Mouse (Mus musculus) forebrain, postnatal 0 days (tissue): ENCODE measurements around the gene Nnat. TPM values are rescaled to one million over a fixed set of nuclear protein-coding genes. Genes with fewer than 3 reads are reported as not detected.

Source experiments
- ATAC-seq: fragments of 200-750 bp; cut with Nextera tagmentation; 2 replicates; pipeline ENCODE4 v1.8.0; 2017; ENCODE audit warnings: mild to moderate bottlenecking, moderate library complexity
- DNase-seq: peaks from one replicate; pipeline ENCODE4 v3.0.0-alpha.2; 2015
- H3K27ac ChIP-seq: fragments of 300-500 bp; sonication (generic); 2 replicates; pipeline ENCODE4 v1.5.1; 2014; ENCODE audit warnings: low read depth, mild to moderate bottlenecking, antibody characterized with exemption, low read length, moderate library complexity, mixed read lengths
- H3K27me3 ChIP-seq: fragments of 300-500 bp; sonication (generic); 2 replicates; pipeline ENCODE4 v1.6.1; 2014; ENCODE audit warnings: mild to moderate bottlenecking, low read length, mixed read lengths; ENCODE audit not compliant: insufficient read depth
- H3K36me3 ChIP-seq: fragments of 300-500 bp; sonication (generic); 2 replicates; pipeline ENCODE4 v1.6.1; 2014; ENCODE audit warnings: mild to moderate bottlenecking, moderate library complexity; ENCODE audit not compliant: insufficient read depth
- H3K4me1 ChIP-seq: fragments of 300-500 bp; sonication (generic); 2 replicates; pipeline ENCODE4 v1.6.1; 2014; ENCODE audit warnings: antibody characterized with exemption; ENCODE audit not compliant: insufficient read depth
- H3K4me2 ChIP-seq: fragments of 300-500 bp; sonication (generic); 2 replicates; pipeline ENCODE4 v1.6.1; 2014; ENCODE audit warnings: low read depth, mild to moderate bottlenecking, moderate library complexity
- H3K4me3 ChIP-seq: fragments of 300-500 bp; sonication (generic); 2 replicates; pipeline ENCODE4 v1.5.1; 2014; ENCODE audit warnings: low read depth, low read length, mixed read lengths
- H3K9ac ChIP-seq: fragments of 300-500 bp; sonication (generic); 2 replicates; pipeline ENCODE4 v1.6.1; 2014; ENCODE audit warnings: mild to moderate bottlenecking
- H3K9me3 ChIP-seq: fragments of 300-500 bp; sonication (generic); 2 replicates; pipeline ENCODE4 v1.6.1; 2016; ENCODE audit warnings: low read length
- CTCF ChIP-seq: sonication (generic); IDR thresholded peaks from 2 replicates; pipeline ENCODE4 v1.5.1; 2016; ENCODE audit warnings: antibody characterized with exemption, control low read depth, low read depth
- WGBS: fragments of 180-500 bp; shearing (Covaris S2); extraction: QIAGEN DNeasy Blood & Tissue Kit; methylation state at CpG from one replicate; pipeline ENCODE4 v1.1.7; 2014; 5-methylcytosine and 5-hydroxymethylcytosine counted together
- polyA plus RNA-seq: library from polyadenylated mRNA; unstranded; fragments of >200 nt; fragmentation: Nextera tagmentation; extraction: Ambion mirVana; gene quantifications from 2 replicates; pipeline ENCODE4 v1.2.1, GENCODE M21; 2015
- total RNA-seq: library from RNA; depleted of rRNA; stranded (reverse); fragments of >200 nt; gene quantifications from 2 replicates; pipeline ENCODE4 v1.2.3, GENCODE M21; 2014

The Nnat gene
- total and polyA plus RNA-seq, 2 experiments from 2014 or later: 7,049 to 7,303 TPM

DNA sequence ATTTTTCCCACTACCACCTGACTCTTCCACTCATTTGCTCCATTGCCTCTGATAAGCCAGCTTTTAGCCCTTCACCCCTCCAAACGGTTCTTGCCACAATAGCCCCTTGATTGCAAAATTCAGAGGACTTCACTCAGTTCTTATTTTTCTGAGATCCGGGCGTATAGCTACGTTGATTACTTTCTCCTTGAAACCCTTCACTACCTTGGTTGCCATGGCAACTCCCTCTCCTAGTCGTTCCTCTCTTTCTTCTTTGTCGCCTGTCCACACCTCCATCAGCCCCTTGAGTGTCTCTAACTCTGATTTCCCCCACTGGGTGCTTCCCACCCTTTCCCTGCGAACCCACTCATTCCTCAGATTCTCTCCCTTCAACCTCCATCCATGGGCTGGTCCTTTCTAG lies 22.8 kb upstream of the Nnat start:
- peaks cover 34% of the 10 kb centered on the region for H3K4me1 ChIP-seq
- TF ChIP-seq CTCF: no peak
- no peak overlapping the region for H3K4me3 ChIP-seq
- H3K9me3 ChIP-seq: no peaks in the 10 kb centered on the region
- peak overlapping the region; percentile 81 for H3K27ac ChIP-seq
- H3K4me2 ChIP-seq: no peak overlapping the region
- H3K27me3 ChIP-seq: no peaks in the 10 kb centered on the region
- no peaks in the 10 kb centered on the region for H3K36me3 ChIP-seq
- H3K9ac ChIP-seq: peak overlapping the region; percentile 25; the same call in 1 of the 2 replicates
- DNase-seq (peak; percentile 84), ATAC-seq (peak; percentile 64)
- WGBS: 19% methylated on average over 7 of the region's 7 CpGs

DNA sequence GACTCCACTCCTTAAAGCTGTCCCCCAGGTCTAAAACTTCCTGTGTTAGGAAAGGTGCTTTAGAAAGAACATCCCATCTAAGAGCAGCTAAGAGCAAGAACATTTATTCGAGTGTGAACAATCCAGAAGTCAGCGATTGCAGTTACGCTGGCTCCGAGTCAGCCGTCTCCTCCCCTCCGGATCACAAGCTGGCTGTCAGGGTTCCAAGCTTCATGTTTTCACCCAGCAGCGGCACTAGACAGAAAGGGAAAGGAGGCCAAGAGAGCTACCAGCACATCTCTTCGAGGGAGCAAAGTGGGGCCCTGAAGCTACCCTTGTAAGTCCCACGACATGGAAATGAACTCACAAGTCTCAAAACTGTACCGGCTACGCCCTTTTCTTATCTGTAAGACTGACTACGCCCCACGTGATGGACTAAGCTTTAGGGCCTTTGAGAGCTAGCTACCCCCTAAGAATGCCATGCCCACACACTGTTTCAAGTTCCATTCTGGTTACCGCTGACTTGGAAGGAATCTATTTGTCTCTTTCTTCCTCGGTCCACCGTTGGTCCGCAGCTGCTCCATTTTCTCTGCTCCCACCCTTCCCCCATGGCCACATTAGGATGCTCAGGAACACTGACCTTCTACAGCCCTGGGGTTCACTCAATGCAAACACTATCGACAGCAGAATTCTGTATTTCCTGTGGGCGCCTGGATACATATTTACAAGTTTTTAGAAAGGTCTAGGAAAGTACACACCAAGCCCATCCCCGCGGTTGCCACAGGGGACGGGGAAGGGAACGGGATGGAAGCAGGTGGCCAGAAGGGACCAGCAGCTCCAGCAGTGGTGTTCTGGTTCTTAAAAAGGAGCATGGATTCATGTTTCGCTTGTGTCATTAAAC lies 19.6 kb upstream of the Nnat start:
- 0 out of 2 replicates have a peak overlapping the region, but pooled peaks have one; percentile 0 for H3K4me2 ChIP-seq
- H3K27me3 ChIP-seq: no peaks in the 10 kb centered on the region
- H3K9me3 ChIP-seq: no peaks in the 10 kb centered on the region
- H3K27ac ChIP-seq: peak overlapping the region; percentile 60
- no peak overlapping the region for H3K4me3 ChIP-seq
- H3K9ac ChIP-seq: 0 out of 2 replicates have a peak overlapping the region, but pooled peaks have one; percentile 18
- DNase-seq (peak; percentile 81), ATAC-seq (peak; percentile 40)
- H3K4me1 ChIP-seq: peaks cover 43% of the 10 kb centered on the region
- WGBS: 13% methylated on average over 24 of the region's 24 CpGs
- H3K36me3 ChIP-seq: peaks cover 5% of the 10 kb centered on the region; the same call in 1 of the 2 replicates
- TF ChIP-seq CTCF: no peak

DNA sequence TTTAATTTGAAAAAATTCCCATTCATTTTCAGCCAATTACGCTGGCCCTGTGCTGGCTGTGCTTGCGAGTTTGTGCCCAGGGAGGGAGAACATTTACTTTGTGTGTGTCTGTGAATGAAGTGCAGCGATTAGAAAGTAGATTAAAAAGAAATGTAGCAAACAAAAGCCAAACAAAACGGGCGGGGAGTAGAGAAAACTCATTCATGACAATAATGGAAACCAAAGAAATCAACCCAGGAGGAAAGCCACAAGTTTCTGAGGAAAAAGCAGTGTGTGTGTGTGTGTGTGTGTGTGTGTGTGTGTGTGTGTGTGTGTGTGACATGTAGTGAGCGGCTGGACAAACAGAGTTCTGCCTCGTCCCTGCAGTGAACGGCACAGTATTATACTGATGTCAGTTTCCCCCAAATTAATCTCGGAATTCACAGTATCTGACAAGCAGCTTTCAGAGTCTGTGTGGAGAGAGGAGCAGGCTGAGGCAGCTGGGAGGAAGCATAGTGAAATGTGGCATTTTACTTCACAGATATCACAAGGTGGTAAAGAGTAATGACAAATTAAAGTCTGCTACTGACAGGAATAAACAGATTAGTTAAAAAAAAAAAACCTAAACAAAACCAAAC lies 18.8 kb upstream of the Nnat start:
- 12% methylated on average over 9 of the region's 9 CpGs for WGBS

DNA sequence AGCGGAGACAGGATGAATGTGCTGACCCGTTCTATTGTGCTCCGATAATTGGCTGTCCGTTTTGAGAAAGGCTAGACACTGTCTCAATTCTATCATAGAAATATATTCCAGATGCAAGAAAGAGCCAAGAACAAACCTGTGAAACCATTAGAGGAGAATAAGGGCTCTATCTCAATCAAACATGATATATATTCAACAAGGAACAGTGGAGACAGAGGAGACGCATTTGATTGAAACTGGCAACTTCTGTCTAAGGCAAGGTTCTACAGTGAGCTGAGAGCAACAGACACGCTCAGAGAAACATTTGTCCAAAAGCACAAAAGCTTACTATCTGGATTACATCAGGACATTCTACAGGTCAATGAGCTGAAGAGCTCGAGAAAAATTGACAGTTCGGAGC lies 18.2 kb upstream of the Nnat start:
- DNase-seq (no peak), ATAC-seq (no peak)
- H3K27ac ChIP-seq: 0 out of 2 replicates have a peak overlapping the region, but pooled peaks have one; percentile 45
- H3K4me1 ChIP-seq: peaks cover 42% of the 10 kb centered on the region
- no peaks in the 10 kb centered on the region for H3K9me3 ChIP-seq
- H3K4me3 ChIP-seq: no peak overlapping the region
- H3K4me2 ChIP-seq: no peak overlapping the region
- no peaks in the 10 kb centered on the region for H3K27me3 ChIP-seq
- peaks cover 5% of the 10 kb centered on the region; the same call in 1 of the 2 replicates for H3K36me3 ChIP-seq
- 22% methylated on average over 8 of the region's 8 CpGs for WGBS
- TF ChIP-seq CTCF: no peak
- H3K9ac ChIP-seq: no peak overlapping the region

More for the DNA sequence above, 18.8 kb upstream of the Nnat start:
- Histone ChIP-seq H3K27me3 (no peaks in the 10 kb centered on the region), H3K4me1 (peaks cover 44% of the 10 kb centered on the region), H3K27ac (peak overlapping the region; percentile 60), H3K4me2 (0 out of 2 replicates have a peak overlapping the region, but pooled peaks have one; percentile 0), H3K36me3 (peaks cover 5% of the 10 kb centered on the region; the same call in 1 of the 2 replicates), H3K9me3 (no peaks in the 10 kb centered on the region), H3K9ac (no peak overlapping the region), H3K4me3 (no peak overlapping the region)
- no peak for DNase-seq
- no peak for TF ChIP-seq CTCF
- ATAC-seq: peak; percentile 24; the same call in 1 of the 2 replicates

DNA sequence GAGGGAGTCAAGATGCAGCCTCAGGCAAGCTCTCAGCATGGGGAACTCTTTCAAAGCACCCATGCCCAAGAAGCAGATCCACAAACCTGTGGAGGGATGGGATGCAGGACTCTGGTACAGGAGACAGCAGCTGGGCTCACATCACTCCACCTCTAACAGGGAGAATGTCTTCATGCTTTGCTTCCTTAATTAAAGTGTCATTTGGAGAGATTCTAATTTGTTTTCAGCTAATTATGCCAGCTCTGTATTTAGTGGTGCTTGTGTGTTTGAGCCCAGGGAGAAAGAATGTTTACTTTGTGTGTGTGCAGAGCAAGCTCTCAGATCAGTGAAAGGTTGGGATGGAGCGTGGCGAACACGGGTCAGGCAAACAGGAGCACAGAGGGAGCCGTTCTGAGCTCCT lies 17.5 kb upstream of the Nnat start:
- no peaks in the 10 kb centered on the region for H3K27me3 ChIP-seq
- H3K9me3 ChIP-seq: no peaks in the 10 kb centered on the region
- H3K27ac ChIP-seq: peak overlapping the region; percentile 42; the same call in 1 of the 2 replicates
- DNase-seq (no peak), ATAC-seq (no peak)
- no peak for TF ChIP-seq CTCF
- peaks cover 10% of the 10 kb centered on the region; the same call in 1 of the 2 replicates for H3K36me3 ChIP-seq
- no peak overlapping the region for H3K4me3 ChIP-seq
- no peak overlapping the region for H3K9ac ChIP-seq
- 21% methylated on average over 4 of the region's 4 CpGs for WGBS
- H3K4me1 ChIP-seq: peaks cover 34% of the 10 kb centered on the region
- H3K4me2 ChIP-seq: no peak overlapping the region

DNA sequence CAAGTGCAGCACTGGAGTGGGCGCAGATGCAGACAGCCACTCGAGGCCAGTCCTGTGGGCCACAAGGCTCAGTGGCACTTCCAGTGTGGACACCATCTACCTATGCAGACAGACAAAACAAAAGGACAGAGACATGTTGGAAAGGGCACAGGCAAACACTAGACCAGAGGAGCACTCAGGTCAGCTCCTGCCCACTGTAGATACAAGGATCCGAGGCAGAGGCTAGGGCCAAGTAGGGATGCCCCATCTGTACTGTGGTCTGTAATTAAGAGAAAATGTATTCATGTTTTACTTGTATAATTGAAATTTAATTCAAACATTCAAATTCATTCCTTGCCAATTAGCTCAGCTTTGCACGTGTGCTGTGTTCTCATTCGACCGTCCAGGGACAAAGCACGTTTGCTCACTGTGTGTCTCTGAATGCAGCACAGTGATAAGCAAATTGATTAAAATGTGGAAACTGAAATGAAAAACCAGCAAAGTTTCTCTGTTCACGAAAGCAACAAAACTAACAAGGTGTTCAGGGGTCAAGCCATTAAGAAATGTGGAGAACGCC lies 15.5 kb upstream of the Nnat start:
- Histone ChIP-seq H3K4me2 (no peak overlapping the region), H3K27me3 (no peaks in the 10 kb centered on the region), H3K9me3 (no peaks in the 10 kb centered on the region), H3K4me1 (peaks cover 28% of the 10 kb centered on the region), H3K36me3 (peaks cover 24% of the 10 kb centered on the region), H3K9ac (no peak overlapping the region; the same call in 1 of the 2 replicates), H3K27ac (no peak overlapping the region), H3K4me3 (no peak overlapping the region)
- ATAC-seq: 0 out of 2 replicates have a peak, but pooled peaks have one; percentile 28
- DNase-seq: no peak
- 28% methylated on average over 9 of the region's 9 CpGs for WGBS
- no peak for TF ChIP-seq CTCF

DNA sequence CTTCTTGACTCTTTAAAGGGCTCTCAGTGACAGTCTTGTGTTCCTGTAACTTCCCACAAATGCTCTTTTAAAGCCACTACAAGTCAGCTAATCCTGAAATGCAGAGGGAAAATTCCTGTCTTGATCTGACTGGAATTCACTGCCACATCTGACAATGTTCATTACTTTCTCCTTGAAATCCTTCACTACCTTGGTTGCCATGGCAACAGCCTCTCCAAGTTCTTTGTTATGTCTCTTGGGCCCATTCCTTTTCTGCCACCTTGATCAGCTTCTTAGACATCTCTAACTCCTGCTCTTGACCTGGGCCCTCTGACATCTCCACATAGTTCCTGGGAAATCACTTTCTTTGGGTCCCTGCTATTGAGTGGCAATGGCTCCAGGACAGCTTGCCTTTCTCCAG lies 13.2 kb upstream of the Nnat start:
- no peak overlapping the region for H3K4me3 ChIP-seq
- H3K4me2 ChIP-seq: no peak overlapping the region
- ATAC-seq: no peak
- H3K9ac ChIP-seq: no peak overlapping the region
- H3K4me1 ChIP-seq: peaks cover 13% of the 10 kb centered on the region; the same call in 1 of the 2 replicates
- TF ChIP-seq CTCF: no peak
- H3K27me3 ChIP-seq: no peaks in the 10 kb centered on the region
- no peak overlapping the region for H3K27ac ChIP-seq
- H3K36me3 ChIP-seq: peaks cover 24% of the 10 kb centered on the region
- H3K9me3 ChIP-seq: no peaks in the 10 kb centered on the region
- no peak for DNase-seq
